In the genomic region with DNA sequence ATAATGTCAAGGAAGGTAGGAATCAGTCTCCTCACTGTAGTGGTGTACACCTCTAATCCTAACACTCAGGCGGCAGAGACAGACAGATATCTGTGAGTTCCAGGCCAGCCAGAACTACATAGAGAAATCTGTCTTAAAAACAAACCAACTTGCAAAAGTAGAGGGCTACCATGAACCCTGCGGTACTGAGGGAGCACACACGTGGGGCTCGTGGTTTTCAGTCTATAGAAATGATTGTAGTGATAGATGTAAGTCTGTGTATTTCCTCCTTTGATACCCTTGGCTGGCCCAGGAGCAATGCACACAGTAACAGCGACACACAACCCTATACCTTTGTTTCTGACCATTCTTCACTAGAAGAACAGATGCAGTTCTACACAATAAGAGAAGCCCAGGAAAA, we compare ENCODE assay signal across 18 mouse cellular contexts. TPM values are rescaled to one million over a fixed set of nuclear protein-coding genes. Genes with fewer than 3 reads are reported as not detected.
DNase-seq lines count a peak whose midpoint lies in the region; ATAC-seq lines count a peak whose summit lies in the region.
"Had no signal": no experiment of that assay in that cellular context is flagged by ENCODE, and none has a peak within 500 bp of the region (broad histone marks: within the 10 kb centered on the region; RNA-seq: fewer than 3 reads in every experiment).

No protein-coding gene starts in this region.

- no peak for ATAC-seq in CD4-positive, CD25-positive, alpha-beta regulatory T cell, adult 4 months
- peak; percentile 12 for ATAC-seq in activated CD4-positive, CD25-positive, alpha-beta regulatory T cell, adult 4 months
- ATAC-seq: forebrain, embryonic 15.5 days; Patski had no signal

- intact Hi-C loops in gastrocnemius, postnatal 36 days (cut with DNase I): no loop called here

- peak; percentile 58 for DNase-seq in CD4-positive, CD25-positive, alpha-beta regulatory T cell, adult 2 months (ENCODE audit: low read depth, low spot score)
- peak; percentile 52 for DNase-seq in thymus, postnatal 14 days
- DNase-seq in thymus, postnatal 10 days (ENCODE audit: low spot score in 2 of 2): no peak
- peak; percentile 49 for DNase-seq in thymus, postnatal 4 days
- DNase-seq in right cerebral cortex, postnatal 10 days (ENCODE audit: low spot score in 2 of 2): no peak
- DNase-seq in gastrocnemius, postnatal 36 days: no peak
- DNase-seq: adrenal gland, adult 2 months; adrenal gland, postnatal 14 days; cerebellum, adult 11 months; cerebellum, adult 2 months; cerebellum, adult 9-11 months; cerebellum, postnatal 36 days; embryo, embryonic 11 days; gastrocnemius, postnatal 25 days had no signal

RNA-seq across cellular contexts. Expression of a gene that starts 2.4 kb away (rescaled TPM):
- 100 to 1,000 TPM; 114 to 159 TPM for polyA plus RNA-seq in CD4-positive, CD25-positive, alpha-beta regulatory T cell, adult 4 months (2017; shearing (Covaris generic))
- 100 to 1,000 TPM; 110 to 112 TPM for polyA plus RNA-seq in activated CD4-positive, CD25-positive, alpha-beta regulatory T cell, adult 4 months (2017; shearing (Covaris generic))
- 10 to 100 TPM; 96.2 to 99.4 TPM for total RNA-seq in gastrocnemius, postnatal 36 days (2021)

RNA-seq across cellular contexts. Expression of a gene that starts 51.6 kb away (rescaled TPM):
- 10 to 100 TPM; 17.4 to 25.9 TPM for polyA plus RNA-seq in CD4-positive, CD25-positive, alpha-beta regulatory T cell, adult 4 months (2017; shearing (Covaris generic))
- 10 to 100 TPM; 24.1 to 24.2 TPM for polyA plus RNA-seq in activated CD4-positive, CD25-positive, alpha-beta regulatory T cell, adult 4 months (2017; shearing (Covaris generic))
- 10 to 100 TPM; 47.7 to 55.7 TPM for total RNA-seq in gastrocnemius, postnatal 36 days (2021)

Comparison
In these comparisons a context has a peak if more than half of its experiments do, and no peak if none do; other contexts are left out.
1. DNase-seq: peak in CD4-positive, CD25-positive, alpha-beta regulatory T cell, adult 2 months (single experiment), thymus, postnatal 14 days (single experiment) and thymus, postnatal 4 days (single experiment); none in thymus, postnatal 10 days (0 of 2), right cerebral cortex, postnatal 10 days (0 of 2) and gastrocnemius, postnatal 36 days (0 of 2).